Mouse (Mus musculus) brain, embryonic 14.5 days (tissue): ENCODE measurements at regions not wholly inside any gene's neighbourhood (a gene's known extent, or its start where the extent isn't known, plus 50 kb on each side); places are given as distances from the start of the nearest gene placed in this dataset.

ENCODE experiments used
- CTCF ChIP-seq: fragments of 200-500 bp; IDR thresholded peaks from 2 replicates; pipeline ENCODE4 v1.5.1; 2012; ENCODE audit warnings: inconsistent platforms, mild to moderate bottlenecking, moderate library complexity, borderline replicate concordance; ENCODE audit not compliant: insufficient read depth, insufficient read length; ENCODE audit errors: extremely low read depth
- POLR2A ChIP-seq: fragments of 200-500 bp; IDR thresholded peaks from 2 replicates; pipeline ENCODE4 v1.6.1; 2012; ENCODE audit warnings: mild to moderate bottlenecking, inconsistent platforms, borderline replicate concordance; ENCODE audit not compliant: poor library complexity, insufficient read depth, insufficient read length, severe bottlenecking; ENCODE audit errors: extremely low read depth

GRCm38 (mm10) chr12:112328809-112329575 is 160.3 kb upstream of the A530016L24Rik start:
- TF ChIP-seq CTCF (no peak), POLR2A (no peak)
